Mouse (Mus musculus): ENCODE measurements around the gene Vps53. TPM values are rescaled to one million over a fixed set of nuclear protein-coding genes. Genes with fewer than 3 reads are reported as not detected.
"Not testable (repeated sequence)": the region's sequence is repeated elsewhere in the genome, so short reads cannot be mapped to it uniquely, and the experiment has no call there.

The Vps53 gene
- polyA plus RNA-seq, 1 experiment from 2014 or later, result 72.0 TPM

- H3K36me3 ChIP-seq (replicated peaks), result no peaks in the 10 kb centered on the region
- no peaks in the 10 kb centered on the region for H3K27me3 ChIP-seq (replicated peaks)
- WGBS, result 84% methylated on average over 4 of the region's 4 CpGs
- H3K4me1 ChIP-seq, result no peaks in the 10 kb centered on the region
- no peak for ATAC-seq (replicated peaks)
- H3K9me3 ChIP-seq, result no peaks in the 10 kb centered on the region
- no peak overlapping the region for H3K4me3 ChIP-seq
- H3K9ac ChIP-seq, result no peak overlapping the region
- H3K4me2 ChIP-seq, result no peak overlapping the region
- no peak overlapping the region for H3K27ac ChIP-seq
Measured at GRCm38 (mm10) chr11:76019879-76020278, 159.6 kb downstream of the Vps53 start.

- no peaks in the 10 kb centered on the region for H3K9me3 ChIP-seq
- H3K9ac ChIP-seq, result no peak overlapping the region
- no peaks in the 10 kb centered on the region for H3K36me3 ChIP-seq (replicated peaks)
- H3K27me3 ChIP-seq (replicated peaks), result no peaks in the 10 kb centered on the region
- H3K4me3 ChIP-seq, result no peak overlapping the region
- no peak overlapping the region for H3K4me2 ChIP-seq
- 88% methylated on average over 4 of the region's 4 CpGs for WGBS
- no peaks in the 10 kb centered on the region for H3K4me1 ChIP-seq
- no peak overlapping the region for H3K27ac ChIP-seq
- ATAC-seq (replicated peaks), result no peak
Measured at GRCm38 (mm10) chr11:76015814-76016213, 163.6 kb downstream of the Vps53 start.

- H3K9me3 ChIP-seq, result no peaks in the 10 kb centered on the region
- no peaks in the 10 kb centered on the region for H3K4me1 ChIP-seq
- no peak overlapping the region for H3K27ac ChIP-seq
- H3K4me2 ChIP-seq, result no peak overlapping the region
- no peak for ATAC-seq (replicated peaks)
- H3K4me3 ChIP-seq, result no peak overlapping the region
- H3K9ac ChIP-seq, result no peak overlapping the region
- H3K36me3 ChIP-seq (replicated peaks), result no peaks in the 10 kb centered on the region
- no peaks in the 10 kb centered on the region for H3K27me3 ChIP-seq (replicated peaks)
- WGBS, result 87% methylated on average over 6 of the region's 6 CpGs
Measured at GRCm38 (mm10) chr11:76015251-76015650, 164.2 kb downstream of the Vps53 start.

GRCm38 (mm10) chr11:76010838-76011624 is 168.4 kb downstream of the Vps53 start:
- H3K9me3 ChIP-seq, result no peaks in the 10 kb centered on the region
- no peaks in the 10 kb centered on the region for H3K27me3 ChIP-seq (replicated peaks)
- no peaks in the 10 kb centered on the region for H3K4me1 ChIP-seq
- no peak for ATAC-seq (replicated peaks)
- no peak overlapping the region for H3K9ac ChIP-seq
- no peak overlapping the region for H3K27ac ChIP-seq
- no peaks in the 10 kb centered on the region for H3K36me3 ChIP-seq (replicated peaks)
- no peak overlapping the region for H3K4me3 ChIP-seq
- no peak overlapping the region for H3K4me2 ChIP-seq
- whole genome bisulfite sequencing, result 90% methylated on average over 9 of the region's 9 CpGs

GRCm38 (mm10) chr11:76009101-76009500 is 170.3 kb downstream of the Vps53 start:
- Histone ChIP-seq H3K9me3 (no peaks in the 10 kb centered on the region), H3K4me2 (no peak overlapping the region), H3K4me3 (no peak overlapping the region), H3K27me3 (replicated peaks) (no peaks in the 10 kb centered on the region), H3K9ac (no peak overlapping the region), H3K4me1 (no peaks in the 10 kb centered on the region), H3K27ac (no peak overlapping the region), H3K36me3 (replicated peaks) (no peaks in the 10 kb centered on the region)
- 81% methylated on average over 6 of the region's 6 CpGs for whole genome bisulfite sequencing
- no peak for ATAC-seq (replicated peaks)

GRCm38 (mm10) chr11:76008162-76008561 is 171.3 kb downstream of the Vps53 start:
- Histone ChIP-seq H3K9ac (no peak overlapping the region), H3K36me3 (replicated peaks) (no peaks in the 10 kb centered on the region), H3K4me3 (no peak overlapping the region), H3K27me3 (replicated peaks) (no peaks in the 10 kb centered on the region), H3K27ac (no peak overlapping the region), H3K9me3 (no peaks in the 10 kb centered on the region), H3K4me1 (no peaks in the 10 kb centered on the region), H3K4me2 (no peak overlapping the region)
- ATAC-seq (replicated peaks), result no peak
- WGBS, result 87% methylated on average over 2 of the region's 2 CpGs

GRCm38 (mm10) chr11:76004276-76004675 is 175.2 kb downstream of the Vps53 start:
- not testable (repeated sequence) for H3K9ac ChIP-seq; H3K27me3 ChIP-seq (replicated peaks); H3K4me3 ChIP-seq; H3K36me3 ChIP-seq (replicated peaks); H3K9me3 ChIP-seq; H3K27ac ChIP-seq; H3K4me2 ChIP-seq; H3K4me1 ChIP-seq; ATAC-seq (replicated peaks)
- 90% methylated on average over 7 of the region's 7 CpGs for WGBS

GRCm38 (mm10) chr11:76001237-76001878 is 178.1 kb downstream of the Vps53 start:
- H3K36me3 ChIP-seq (replicated peaks), result no peaks in the 10 kb centered on the region
- H3K9me3 ChIP-seq, result no peaks in the 10 kb centered on the region
- H3K27me3 ChIP-seq (replicated peaks), result no peaks in the 10 kb centered on the region
- ATAC-seq (replicated peaks), result no peak
- WGBS, result 44% methylated on average over 3 of the region's 3 CpGs
- no peak overlapping the region for H3K4me2 ChIP-seq
- no peak overlapping the region for H3K4me3 ChIP-seq
- H3K9ac ChIP-seq, result no peak overlapping the region
- H3K4me1 ChIP-seq, result peaks cover 9% of the 10 kb centered on the region
- no peak overlapping the region for H3K27ac ChIP-seq

- no peak for ATAC-seq (replicated peaks)
- Histone ChIP-seq H3K4me1 (peaks cover 9% of the 10 kb centered on the region), H3K36me3 (replicated peaks) (no peaks in the 10 kb centered on the region), H3K4me2 (no peak overlapping the region), H3K9me3 (no peaks in the 10 kb centered on the region), H3K4me3 (no peak overlapping the region), H3K27me3 (replicated peaks) (no peaks in the 10 kb centered on the region), H3K9ac (no peak overlapping the region), H3K27ac (no peak overlapping the region)
- WGBS, result 90% methylated on average over 5 of the region's 5 CpGs
Measured at GRCm38 (mm10) chr11:76000701-76001100, 178.7 kb downstream of the Vps53 start.

GRCm38 (mm10) chr11:75999440-76000155 is 179.8 kb downstream of the Vps53 start, which contains the start of gene 1700016K19Rik:
Gene 1700016K19Rik (plus strand): TSS chr11:75999912.
- Histone ChIP-seq H3K4me1 (peaks cover 9% of the 10 kb centered on the region), H3K36me3 (replicated peaks) (no peaks in the 10 kb centered on the region), H3K4me2 (peak within 1 kb of the TSS; percentile 96), H3K4me3 (peak within 1 kb of the TSS; percentile 65), H3K27me3 (replicated peaks) (no peaks in the 10 kb centered on the region), H3K9ac (peak within 1 kb of the TSS; percentile 53), H3K27ac (no peak within 1 kb of the TSS), H3K9me3 (no peaks in the 10 kb centered on the region)
- WGBS, result 12% methylated on average over 36 of the region's 36 CpGs
- ATAC-seq (replicated peaks), result peak; percentile 93

Measured in midbrain, embryonic 15.5 days (tissue).